Mouse (Mus musculus) heart, adult 11 months (tissue): ENCODE results near the gene Klhdc8a.

Experiments used
- DNase-seq: peaks from one replicate; pipeline ENCODE4 v3.0.0; 2022

Gene Klhdc8a

GRCm38 (mm10) chr1:132319242-132319641 is 20.8 kb downstream of the Klhdc8a start:
- no peak for DNase-seq

GRCm38 (mm10) chr1:132321821-132322580 is 23.6 kb downstream of the Klhdc8a start:
- DNase-seq = no peak

- DNase-seq = peak; percentile 97
Measured at GRCm38 (mm10) chr1:132322711-132323542, 24.5 kb downstream of the Klhdc8a start.

- peak; percentile 89 for DNase-seq
Measured at GRCm38 (mm10) chr1:132326777-132327176, 28.4 kb downstream of the Klhdc8a start.

GRCm38 (mm10) chr1:132327477-132327876 is 29.1 kb downstream of the Klhdc8a start:
- peak; percentile 92 for DNase-seq

GRCm38 (mm10) chr1:132328565-132328964 is 30.1 kb downstream of the Klhdc8a start:
- no peak for DNase-seq

- DNase-seq = peak; percentile 94
Measured at GRCm38 (mm10) chr1:132329656-132330055, 31.2 kb downstream of the Klhdc8a start.

- peak; percentile 90 for DNase-seq
Measured at GRCm38 (mm10) chr1:132330397-132330796, 32.0 kb downstream of the Klhdc8a start.

GRCm38 (mm10) chr1:132331283-132331682 is 32.9 kb downstream of the Klhdc8a start:
- peak; percentile 89 for DNase-seq

- DNase-seq = no peak
Measured at GRCm38 (mm10) chr1:132333201-132333600, 34.8 kb downstream of the Klhdc8a start.

GRCm38 (mm10) chr1:132333675-132334141 is 35.3 kb downstream of the Klhdc8a start:
- peak; percentile 99 for DNase-seq

- no peak for DNase-seq
Measured at GRCm38 (mm10) chr1:132334178-132334801, 35.9 kb downstream of the Klhdc8a start.

- DNase-seq = peak; percentile 98
Measured at GRCm38 (mm10) chr1:132335378-132335965, 37.0 kb downstream of the Klhdc8a start.

GRCm38 (mm10) chr1:132336921-132337320 is 38.5 kb downstream of the Klhdc8a start:
- DNase-seq = no peak

GRCm38 (mm10) chr1:132338027-132338660 is 39.7 kb downstream of the Klhdc8a start:
- peak; percentile 96 for DNase-seq

GRCm38 (mm10) chr1:132341731-132342501 is 43.5 kb downstream of the Klhdc8a start:
- DNase-seq = peak; percentile 99

GRCm38 (mm10) chr1:132342518-132342917 is 44.1 kb downstream of the Klhdc8a start:
- no peak for DNase-seq

GRCm38 (mm10) chr1:132343191-132343590 is 44.8 kb downstream of the Klhdc8a start:
- DNase-seq = no peak

- DNase-seq = no peak
Measured at GRCm38 (mm10) chr1:132343656-132344055, 45.2 kb downstream of the Klhdc8a start.

- DNase-seq = peak; percentile 96
Measured at GRCm38 (mm10) chr1:132345514-132345913, 47.1 kb downstream of the Klhdc8a start.

- peak; percentile 99 for DNase-seq
Measured at GRCm38 (mm10) chr1:132346134-132346851, 47.9 kb downstream of the Klhdc8a start.
